In the genomic region with DNA sequence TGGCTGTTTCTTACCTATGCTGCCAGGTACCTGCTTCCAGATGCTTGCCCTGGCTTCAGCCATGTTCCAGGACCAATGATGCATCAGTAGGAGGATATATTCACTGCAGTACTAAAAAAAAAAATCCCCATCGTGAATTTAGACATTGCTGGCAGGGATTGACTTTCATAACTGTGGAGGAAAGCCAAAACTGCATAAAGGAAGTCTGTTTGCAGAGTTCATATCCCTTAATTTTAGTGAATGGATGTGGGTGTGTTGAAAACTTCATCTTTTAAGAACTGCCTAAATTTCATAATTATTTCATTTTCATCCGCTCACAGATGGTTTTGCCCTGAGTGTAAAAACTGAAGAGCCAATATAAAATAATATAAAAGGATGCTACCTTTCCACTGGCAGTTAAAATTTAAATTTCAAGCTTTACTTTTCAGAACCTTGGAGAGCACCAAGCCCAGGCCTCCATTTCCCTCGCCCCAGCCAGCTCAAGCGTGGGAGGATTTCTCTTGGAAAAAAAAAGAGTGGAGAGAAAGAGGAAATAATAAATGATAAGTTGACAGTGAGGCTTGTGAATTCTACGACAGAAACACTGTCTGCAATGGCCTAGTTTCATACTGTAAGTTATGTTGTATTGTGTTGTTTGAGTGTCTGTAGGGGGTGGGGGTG, we compare ENCODE assay signal across 9 mouse cellular contexts. TPM values are rescaled to one million over a fixed set of nuclear protein-coding genes. Genes with fewer than 3 reads are reported as not detected.
DNase-seq lines count a peak whose midpoint lies in the region; ATAC-seq and TF ChIP-seq lines count a peak whose summit lies in the region.
"Had no signal": no experiment of that assay in that cellular context is flagged by ENCODE, and none has a peak within 500 bp of the region (broad histone marks: within the 10 kb centered on the region; RNA-seq: fewer than 3 reads in every experiment).

No protein-coding gene starts in this region.

- ATAC-seq in forebrain, embryonic 15.5 days (replicated peaks), result no peak

- H3K9me3 ChIP-seq in forebrain, embryonic 15.5 days, result no peaks in the 10 kb centered on the region
- no peaks in the 10 kb centered on the region for H3K9me3 ChIP-seq in forebrain, embryonic 10.5 days

- intact Hi-C loops in left cerebral cortex, adult 2 months (cut with DNase I), result loop anchor here (1.0 to 5.0 kb wide), 5 partner anchors 39 to 381 kb away; a partner anchor contains a TSS
- intact Hi-C loops in left cerebral cortex, postnatal 25 days (cut with DNase I), result loop anchor here (1.0 to 5.0 kb wide), 3 partner anchors 39 to 381 kb away; a partner anchor contains a TSS

- no peak for TF ChIP-seq CTCF in left cerebral cortex, adult 2 months (IDR thresholded peaks at IDR 0.05)

- H3K4me2 ChIP-seq in forebrain, embryonic 15.5 days (replicated peaks), result no peak overlapping the region

- no peaks in the 10 kb centered on the region for H3K36me3 ChIP-seq in forebrain, embryonic 15.5 days
- no peaks in the 10 kb centered on the region for H3K36me3 ChIP-seq in forebrain, embryonic 10.5 days (replicated peaks)

- H3K4me1 ChIP-seq in forebrain, embryonic 15.5 days, result peaks cover 10% of the 10 kb centered on the region
- peaks cover 11% of the 10 kb centered on the region for H3K4me1 ChIP-seq in forebrain, embryonic 10.5 days

- H3K27ac ChIP-seq in forebrain, embryonic 15.5 days (replicated peaks), result peak overlapping the region; percentile 29; the same call in 1 of the 2 replicates
- H3K27ac ChIP-seq in forebrain, embryonic 10.5 days, result no peak overlapping the region
- peak overlapping the region; percentile 81 for H3K27ac ChIP-seq in left cerebral cortex, adult 2 months

- no peaks in the 10 kb centered on the region for H3K27me3 ChIP-seq in forebrain, embryonic 15.5 days
- no peaks in the 10 kb centered on the region for H3K27me3 ChIP-seq in forebrain, embryonic 10.5 days (ENCODE audit: poor library complexity, severe bottlenecking)

- 36% methylated on average over 5 of the region's 5 CpGs for WGBS in forebrain, embryonic 15.5 days
- WGBS in forebrain, embryonic 10.5 days, result 35% methylated on average over 5 of the region's 5 CpGs

- DNase-seq in forebrain, embryonic 10.5 days (ENCODE audit: extremely low spot score, low spot score), result no peak
- DNase-seq in left cerebral cortex, adult 2 months (ENCODE audit: extremely low spot score in 1 of 2, low spot score in 2 of 2), result peak in 1 of 2 experiments; percentile 15
- DNase-seq in left cerebral cortex, adult 8-10 months (ENCODE audit: low spot score in 2 of 2), result no peak
- DNase-seq in R1 (ENCODE audit: low read depth, low spot score), result peak; percentile 19
- peak; percentile 24 to 87 for DNase-seq in left cerebral cortex, postnatal 25 days (ENCODE audit: low spot score in 2 of 2)
- no peak for DNase-seq in natural killer cell, adult 2 months (ENCODE audit: low spot score in 2 of 2)
- no peak for DNase-seq in layer of hippocampus, adult 9-10 months (ENCODE audit: low spot score)
- DNase-seq: gastrocnemius, postnatal 14 days had no signal

- H3K4me3 ChIP-seq in forebrain, embryonic 15.5 days, result no peak overlapping the region
- H3K4me3 ChIP-seq in forebrain, embryonic 10.5 days, result no peak overlapping the region
- H3K4me3 ChIP-seq in left cerebral cortex, adult 2 months, result peak overlapping the region; percentile 43

- H3K9ac ChIP-seq in forebrain, embryonic 15.5 days (replicated peaks), result no peak overlapping the region

RNA-seq across cellular contexts. Expression of a gene that starts 50.3 kb away (rescaled TPM):
- polyA plus RNA-seq in forebrain, embryonic 15.5 days (2015; fragmentation: Nextera tagmentation; extraction: Ambion mirVana), result 37.3 and 38.8 TPM in 2 replicates
- polyA plus RNA-seq in forebrain, embryonic 10.5 days (2016; fragmentation: Nextera tagmentation; extraction: Ambion mirVana), result 11.4 TPM in 2 replicates
- 100 to 1,000 TPM; 257 to 258 TPM for total RNA-seq in left cerebral cortex, adult 2 months (2021)
- 100 to 1,000 TPM; 227 to 296 (median 251) TPM for total RNA-seq in left cerebral cortex, adult 8-10 months (2022)
- total RNA-seq in left cerebral cortex, postnatal 25 days (2021), result 100 to 1,000 TPM; 211 to 227 TPM

Comparison
In these comparisons a context has a peak if more than half of its experiments do, and no peak if none do; other contexts are left out.
1. DNase-seq: peak in R1 (single experiment) and left cerebral cortex, postnatal 25 days (2 of 2); none in forebrain, embryonic 10.5 days (single experiment), left cerebral cortex, adult 8-10 months (0 of 2), natural killer cell, adult 2 months (0 of 2) and layer of hippocampus, adult 9-10 months (single experiment).